Mouse (Mus musculus) gastrocnemius, adult 2 months (tissue): ENCODE measurements around the gene Fli1. TPM values are rescaled to one million over a fixed set of nuclear protein-coding genes. Genes with fewer than 3 reads are reported as not detected.

ENCODE experiments used
- DNase-seq: peaks from one replicate; pipeline ENCODE4 v3.0.0; 2022
- H3K27ac ChIP-seq: fragments of 200-600 bp; 2 replicates; pipeline ENCODE4 v1.8.1; 2022; ENCODE audit warnings: mild to moderate bottlenecking
- H3K4me3 ChIP-seq: fragments of 200-600 bp; 2 replicates; pipeline ENCODE4 v1.8.1; 2022; ENCODE audit warnings: mild to moderate bottlenecking, moderate library complexity
- CTCF ChIP-seq: fragments of 200-600 bp; IDR thresholded peaks from 2 replicates; pipeline ENCODE4 v1.8.1; 2022; ENCODE audit warnings: antibody characterized with exemption, mild to moderate bottlenecking, moderate library complexity
- intact Hi-C: fragments of 180-260 bp; cut with DNase I; formaldehyde crosslinking; loops from one replicate; pipeline ENCODE4 v1.15.1; 2025
- long read RNA-seq, 2 experiments: library from polyadenylated mRNA; stranded (forward); transcript quantifications; one replicate each; pipeline ENCODE4 v2.0.0; 2021
- total RNA-seq, 2 experiments: library from RNA; stranded (reverse); gene quantifications; 2 replicates each; pipeline ENCODE4 v1.2.3; 2021

The Fli1 gene
- 1 to 10 TPM; 7.9 to 8.5 TPM for total RNA-seq
- long read RNA-seq, experiment 1, transcript Fli1-201 (9 exons, 3,318 nt), result major isoform, 5 of 6 reads
- long read RNA-seq, experiment 1, partial matches to known transcripts, result 0 of 6 reads
- long read RNA-seq, experiment 1, other reads (novel, unspliced or antisense), result 1 of 6 reads
- long read RNA-seq, experiment 2, partial matches to known transcripts, result 1 of 5 reads
- long read RNA-seq, experiment 2, other reads (novel, unspliced or antisense), result 1 of 5 reads

GRCm38 (mm10) chr9:32542212-32543039 is at the start of gene Fli1:
Fli1 (minus strand) TSS chr9:32542861.
- intact Hi-C loops, result loop anchor here (5.0 kb wide), 1 partner anchor 35 kb away; no protein-coding TSS in a partner anchor
- DNase-seq, result no peak
- H3K4me3 ChIP-seq, result peak within 1 kb of the TSS; percentile 91
- no peak for TF ChIP-seq CTCF
- H3K27ac ChIP-seq, result peak within 1 kb of the TSS; percentile 95

DNA sequence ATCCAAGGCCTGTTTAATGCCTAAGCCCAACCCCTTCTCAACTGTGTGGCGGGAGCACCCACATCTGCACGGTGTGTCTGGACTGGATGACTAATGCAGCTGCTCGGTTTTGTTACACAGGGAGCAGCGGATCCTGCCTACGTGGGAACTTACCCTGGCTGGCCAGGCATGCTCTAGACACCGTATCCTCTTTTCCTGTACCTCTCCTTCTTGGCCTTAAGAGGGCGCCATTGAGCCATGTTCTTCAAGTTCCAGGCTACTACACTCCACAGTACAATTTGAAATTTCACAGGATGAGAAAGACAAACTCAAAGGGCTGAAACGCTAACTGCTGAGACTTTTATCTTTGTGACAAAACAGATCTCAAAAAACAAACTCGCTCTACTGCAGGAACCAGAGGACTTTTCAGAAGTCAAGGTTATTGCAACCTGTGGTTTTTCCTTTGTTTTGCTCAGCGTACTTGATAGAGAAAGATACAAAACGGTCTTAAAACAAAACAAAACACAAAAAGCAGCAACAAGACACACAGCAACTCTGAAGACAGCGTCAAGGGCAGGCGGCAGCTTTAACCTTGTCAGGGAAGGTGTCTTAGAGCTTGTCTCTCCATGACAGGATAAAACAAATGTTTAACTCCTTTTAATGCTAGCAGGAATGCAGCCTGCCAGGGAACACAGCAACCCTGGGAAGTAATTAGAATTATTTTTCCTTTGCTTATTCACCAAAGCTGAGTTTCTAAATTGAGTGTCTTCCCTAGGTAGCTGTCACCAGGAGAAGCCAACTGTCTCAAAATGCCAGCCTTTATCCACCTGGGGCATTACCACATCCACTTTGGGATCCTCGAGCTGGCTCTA is 49.3 kb upstream of the Fli1 start:
- peak overlapping the region; percentile 64 for H3K27ac ChIP-seq
- DNase-seq, result peak; percentile 70
- intact Hi-C loops, result loop anchor here (2.0 to 10.0 kb wide), 6 partner anchors 80 to 503 kb away; no protein-coding TSS in a partner anchor
- TF ChIP-seq CTCF, result peak; percentile 93
- peak overlapping the region; percentile 53 for H3K4me3 ChIP-seq

- Histone ChIP-seq H3K4me3 (no peak overlapping the region), H3K27ac (no peak overlapping the region)
- intact Hi-C loops, result loop anchor here (1.0 to 10.0 kb wide), 7 partner anchors 82 to 504 kb away; no protein-coding TSS in a partner anchor
- DNase-seq, result no peak
- no peak for TF ChIP-seq CTCF
Observed at GRCm38 (mm10) chr9:32590571-32590970, 47.9 kb upstream of the Fli1 start.

- H3K27ac ChIP-seq, result no peak overlapping the region
- peak; percentile 96 for TF ChIP-seq CTCF
- intact Hi-C loops, result loop anchor here (1.0 to 10.0 kb wide), 8 partner anchors 82 to 505 kb away; no protein-coding TSS in a partner anchor
- H3K4me3 ChIP-seq, result no peak overlapping the region
- peak; percentile 86 for DNase-seq
Observed at GRCm38 (mm10) chr9:32589900-32590299, 47.2 kb upstream of the Fli1 start.

DNA sequence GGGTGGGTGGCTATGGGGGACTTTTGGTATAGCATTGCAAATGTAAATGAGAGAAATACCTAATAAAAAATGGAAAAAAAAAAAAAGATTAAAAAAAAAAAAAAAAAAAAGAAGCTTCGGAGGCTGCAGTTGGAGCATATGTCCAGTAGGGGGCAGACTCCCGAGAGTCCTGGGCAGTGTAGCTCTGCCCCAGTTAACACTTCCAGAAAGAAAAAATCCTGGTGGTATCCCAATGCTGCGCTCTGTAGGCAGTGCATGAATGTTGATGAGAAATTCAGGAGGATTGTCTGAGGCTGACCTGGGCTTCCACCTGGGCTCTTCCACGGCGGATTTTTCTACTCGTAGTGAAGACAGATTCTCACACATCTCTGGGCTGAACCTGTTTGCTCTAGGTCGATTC is 42.7 kb upstream of the Fli1 start:
- intact Hi-C loops, result loop anchor here (5.0 kb wide), 1 partner anchor 178 kb away; no protein-coding TSS in a partner anchor
- DNase-seq, result peak; percentile 27
- TF ChIP-seq CTCF, result peak; percentile 66
- Histone ChIP-seq H3K4me3 (no peak overlapping the region), H3K27ac (no peak overlapping the region)

DNA sequence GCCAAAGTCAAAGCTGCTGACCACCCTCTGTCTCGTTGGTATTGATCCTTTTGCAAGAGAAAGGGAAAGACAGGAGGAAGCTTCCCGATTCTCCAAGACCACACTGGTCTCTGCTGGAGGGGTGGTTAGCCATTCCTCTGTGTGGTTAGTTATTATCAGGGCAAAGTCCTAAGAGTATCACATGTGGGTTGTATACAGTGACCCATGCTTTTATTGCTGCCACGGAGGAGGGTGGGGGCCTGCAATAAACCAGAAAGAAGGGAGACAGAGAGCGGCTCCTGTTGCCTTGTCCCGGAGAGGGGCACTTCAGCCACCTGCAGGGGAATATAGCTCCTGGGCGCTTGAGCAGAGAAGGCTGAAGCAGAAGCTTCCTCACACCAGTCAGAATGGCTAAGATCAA is 41.2 kb upstream of the Fli1 start:
- TF ChIP-seq CTCF, result peak; percentile 17; the same call in 1 of the 2 replicates
- no peak for DNase-seq

DNA sequence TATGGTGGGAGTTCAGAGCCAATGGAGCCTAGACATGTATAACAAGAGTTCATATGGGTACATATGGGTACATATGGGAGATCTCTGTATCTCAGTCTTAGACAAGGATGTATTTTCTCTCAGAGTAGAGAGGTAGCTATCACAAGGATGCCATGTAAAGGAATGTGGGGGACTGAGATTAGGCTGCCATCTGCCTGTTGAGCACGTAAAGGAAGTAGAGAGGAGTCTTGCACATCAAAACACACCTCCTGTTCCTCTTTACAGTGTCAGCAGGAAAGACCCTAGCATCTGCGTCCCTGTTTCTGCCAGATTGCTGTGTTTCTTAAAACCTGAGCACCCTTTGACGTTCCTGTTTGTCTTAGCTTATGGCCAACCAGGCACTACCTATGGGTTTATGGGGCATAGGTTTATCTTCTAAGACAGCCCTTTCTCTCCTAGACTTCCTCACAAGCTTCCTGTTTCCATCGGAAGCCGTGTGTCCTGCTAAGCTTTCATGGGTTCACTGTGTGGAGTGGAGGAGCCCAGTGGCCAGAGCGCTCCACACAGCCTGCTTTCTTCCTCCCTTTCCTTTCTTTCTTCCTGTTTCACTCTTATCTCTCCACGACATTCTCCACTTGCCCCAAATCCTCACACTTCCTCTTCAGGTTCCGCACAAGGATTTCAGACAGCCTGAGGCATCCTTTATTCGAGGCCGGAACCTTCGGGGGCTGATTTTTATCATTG is 39.4 kb upstream of the Fli1 start:
- no peak for TF ChIP-seq CTCF
- H3K4me3 ChIP-seq, result no peak overlapping the region
- no peak for DNase-seq
- no peak overlapping the region for H3K27ac ChIP-seq
- intact Hi-C loops, result no loop called here

More for the DNA sequence above, 41.2 kb upstream of the Fli1 start:
- no peak overlapping the region for H3K27ac ChIP-seq
- intact Hi-C loops, result no loop called here
- no peak overlapping the region for H3K4me3 ChIP-seq

- TF ChIP-seq CTCF, result no peak
- no peak overlapping the region for H3K4me3 ChIP-seq
- DNase-seq, result no peak
- no peak overlapping the region for H3K27ac ChIP-seq
- intact Hi-C loops, result no loop called here
Observed at GRCm38 (mm10) chr9:32578411-32578810, 35.8 kb upstream of the Fli1 start.

- intact Hi-C loops, result no loop called here
- Histone ChIP-seq H3K27ac (no peak overlapping the region), H3K4me3 (no peak overlapping the region)
- no peak for TF ChIP-seq CTCF
- DNase-seq, result no peak
Observed at GRCm38 (mm10) chr9:32573638-32574037, 31.0 kb upstream of the Fli1 start.

GRCm38 (mm10) chr9:32571676-32572075 is 29.0 kb upstream of the Fli1 start:
- no peak for DNase-seq
- intact Hi-C loops, result no loop called here
- Histone ChIP-seq H3K4me3 (no peak overlapping the region), H3K27ac (no peak overlapping the region)
- no peak for TF ChIP-seq CTCF

GRCm38 (mm10) chr9:32570547-32570946 is 27.9 kb upstream of the Fli1 start:
- intact Hi-C loops, result no loop called here
- H3K27ac ChIP-seq, result no peak overlapping the region
- DNase-seq, result no peak
- H3K4me3 ChIP-seq, result no peak overlapping the region
- no peak for TF ChIP-seq CTCF

DNA sequence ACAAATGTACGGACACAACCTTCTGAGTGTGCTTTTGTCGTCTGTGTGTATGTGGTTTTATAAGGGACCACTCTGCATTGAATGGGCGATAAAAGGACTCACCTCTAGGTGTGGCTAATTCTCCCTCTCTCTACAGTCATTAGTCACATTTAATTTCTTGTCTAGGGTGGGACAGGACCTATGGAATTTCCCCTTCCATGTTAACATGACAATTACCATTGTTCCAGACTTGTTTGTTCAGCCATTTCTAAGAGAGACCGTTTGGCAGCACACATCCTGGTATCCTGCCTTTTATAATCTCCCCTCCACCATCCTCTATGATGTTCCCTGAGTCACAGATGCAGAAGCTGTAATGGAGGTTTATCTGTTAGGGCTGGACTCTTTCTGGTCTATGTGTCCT is 26.6 kb upstream of the Fli1 start:
- Histone ChIP-seq H3K27ac (no peak overlapping the region), H3K4me3 (no peak overlapping the region)
- no peak for DNase-seq
- TF ChIP-seq CTCF, result no peak
- intact Hi-C loops, result no loop called here
